Mouse (Mus musculus): ENCODE data around the gene Ubr4.
A peak's percentile ranks its signal among the peaks of the same experiment; 100 is the strongest.

Ubr4 gene

GRCm38 (mm10) chr4:139351931-139352711 lies at the start of gene Ubr4, which contains the start of the genes Mrto4 and Emc1:
Gene Ubr4, plus strand, starts transcription at chr4:139352609.
Gene Mrto4, minus strand, starts transcription at chr4:139352576.
Gene Emc1, plus strand, starts transcription at chr4:139352587.
- DNase-seq, result peak; percentile 69 to 84

- peak; percentile 39 to 59 for DNase-seq
Measured at GRCm38 (mm10) chr4:139305521-139305920, 46.9 kb upstream of the Ubr4 start.

DNA sequence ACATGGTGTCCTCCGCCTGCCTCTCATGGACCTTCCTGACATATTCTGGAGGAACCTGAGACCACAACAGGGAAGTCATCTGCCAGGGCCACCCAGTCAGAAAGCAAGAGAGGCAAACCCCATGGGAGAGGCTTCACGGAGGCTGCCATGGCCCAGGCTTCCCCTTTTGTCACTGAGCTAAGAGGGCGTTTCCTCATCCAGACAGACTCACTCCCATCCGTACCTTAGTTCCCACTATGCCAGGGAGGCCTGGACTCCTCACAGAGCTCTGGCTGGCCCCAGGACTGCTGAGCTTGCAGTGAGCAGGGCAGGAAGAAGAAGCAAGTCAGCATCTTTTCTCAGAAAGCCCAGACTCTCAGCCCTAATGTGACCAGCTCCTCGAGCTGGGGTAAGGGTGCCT lies 44.5 kb upstream of the Ubr4 start:
- DNase-seq, result peak; percentile 47 to 64

GRCm38 (mm10) chr4:139309651-139310050 lies 42.8 kb upstream of the Ubr4 start:
- DNase-seq, result no peak

- peak; percentile 95 to 100 for DNase-seq
Measured at GRCm38 (mm10) chr4:139310171-139310898, 42.1 kb upstream of the Ubr4 start, which contains the start of the genes Pqlc2 and Akr7a5. Gene Pqlc2, minus strand, starts transcription at chr4:139310708. Gene Akr7a5, plus strand, starts transcription at chr4:139310744.

DNA sequence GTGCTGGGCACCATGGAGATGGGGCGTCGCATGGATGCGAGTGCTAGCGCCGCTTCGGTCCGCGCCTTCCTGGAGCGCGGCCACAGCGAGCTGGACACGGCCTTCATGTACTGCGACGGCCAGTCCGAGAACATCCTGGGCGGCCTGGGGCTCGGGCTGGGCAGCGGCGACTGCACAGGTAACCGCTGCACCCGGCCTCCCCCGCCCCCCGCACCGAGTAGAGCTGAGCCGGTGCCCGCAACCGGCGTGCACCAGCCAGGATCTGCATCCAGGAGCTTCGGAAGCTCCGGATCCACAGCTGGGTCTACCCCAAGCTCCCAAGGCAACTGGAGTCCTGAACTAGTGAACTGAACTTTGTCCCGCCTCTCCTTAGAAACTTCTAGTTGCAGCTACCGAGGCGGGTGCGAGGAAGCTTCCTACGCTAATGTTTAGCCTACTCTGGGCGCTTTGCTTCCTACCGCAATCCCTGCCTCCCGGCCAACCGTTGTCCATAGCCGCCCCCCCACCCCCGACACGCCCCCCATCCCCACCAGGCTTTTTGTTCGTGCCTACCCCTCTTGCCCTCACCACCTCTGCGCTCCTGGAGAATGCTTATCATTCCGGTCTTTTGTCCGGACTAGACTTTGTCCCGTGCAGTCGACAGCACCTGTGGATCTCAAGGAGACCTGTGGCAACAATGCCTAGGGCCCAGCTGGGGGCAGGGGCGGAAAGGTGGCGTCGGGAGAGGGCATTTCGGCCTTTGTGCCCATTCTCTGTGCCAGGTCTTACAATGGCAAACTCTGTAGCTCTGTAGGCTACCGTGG lies 41.3 kb upstream of the Ubr4 start:
- no peak for DNase-seq

- no peak for DNase-seq
Measured at GRCm38 (mm10) chr4:139311707-139312106, 40.7 kb upstream of the Ubr4 start.

GRCm38 (mm10) chr4:139312632-139313031 lies 39.8 kb upstream of the Ubr4 start:
- peak in 1 of 2 experiments; percentile 62 for DNase-seq

DNA sequence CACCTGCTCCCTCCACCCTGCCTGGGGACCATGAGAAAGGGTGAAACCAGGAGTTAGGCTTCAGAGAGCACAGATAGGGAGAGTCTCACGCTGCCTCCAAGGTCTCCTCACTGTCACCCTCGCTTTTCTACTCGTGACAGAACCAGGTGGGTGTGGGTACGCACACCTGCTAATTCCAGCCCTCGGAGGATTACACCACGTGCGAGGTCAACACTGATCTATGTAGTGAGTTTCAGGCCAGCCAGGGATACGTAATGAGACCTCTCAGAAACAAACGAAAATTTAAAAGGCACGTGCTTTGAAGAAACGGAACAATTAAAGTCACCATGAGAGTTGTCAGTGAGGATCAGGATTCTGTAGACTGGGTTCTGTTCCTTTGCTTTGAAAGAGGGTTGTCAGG lies 34.0 kb upstream of the Ubr4 start:
- DNase-seq, result no peak

DNA sequence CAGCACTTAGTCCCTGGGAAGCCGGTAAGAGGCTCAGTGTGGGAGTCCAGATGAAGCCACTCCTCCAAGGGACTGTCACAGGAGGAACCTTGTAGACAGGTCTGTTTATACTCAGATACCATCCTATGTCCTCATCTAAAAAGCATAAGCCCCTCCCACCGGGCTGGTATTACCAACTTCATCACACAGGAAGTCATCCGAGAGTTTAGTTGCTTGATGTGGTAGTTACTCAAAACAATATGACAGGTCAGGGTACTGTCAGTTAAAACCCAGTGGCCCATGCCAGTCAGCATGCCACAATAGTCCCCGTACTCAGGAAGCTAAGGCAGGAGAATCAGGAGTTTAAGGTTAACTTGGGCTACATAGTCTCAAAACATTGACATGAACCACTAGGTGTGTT lies 32.7 kb upstream of the Ubr4 start:
- no peak for DNase-seq

GRCm38 (mm10) chr4:139330605-139331004 lies 21.8 kb upstream of the Ubr4 start:
- DNase-seq, result peak; percentile 69 to 79

DNA sequence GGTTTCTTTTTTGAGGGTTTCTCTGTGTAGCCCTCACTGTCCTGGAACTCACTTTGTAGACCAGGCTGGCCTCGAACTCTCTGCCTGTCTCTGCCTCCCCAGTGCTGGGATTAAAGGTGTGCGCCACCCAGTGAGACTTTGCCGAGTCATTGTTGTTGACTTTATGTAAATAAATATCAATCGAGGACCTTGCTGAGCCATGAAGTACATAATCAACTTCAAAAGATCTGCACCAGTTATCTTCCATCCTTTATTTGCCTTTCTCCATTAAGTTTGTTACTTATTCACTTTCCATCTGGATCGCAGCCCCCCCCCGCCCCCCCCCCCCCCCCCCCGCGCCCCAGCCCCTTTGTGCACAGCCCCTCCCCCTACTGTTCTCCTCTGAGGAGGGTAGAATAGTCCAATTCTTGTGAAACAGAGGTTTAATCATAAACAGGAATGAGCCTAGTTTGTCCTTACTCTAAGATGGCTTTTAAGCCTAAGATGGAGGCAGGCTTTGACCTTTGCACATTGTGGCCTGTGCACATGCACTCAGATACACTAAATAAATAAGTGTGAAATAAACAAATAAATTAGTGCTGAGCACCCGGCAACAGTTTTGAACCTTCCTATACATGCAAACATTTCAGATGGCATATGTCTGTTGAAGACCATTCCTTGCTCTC lies 17.6 kb upstream of the Ubr4 start:
- no peak for DNase-seq

GRCm38 (mm10) chr4:139335507-139335906 lies 16.9 kb upstream of the Ubr4 start:
- no peak for DNase-seq

GRCm38 (mm10) chr4:139336822-139337483 lies 15.5 kb upstream of the Ubr4 start:
- peak; percentile 55 to 81 for DNase-seq

GRCm38 (mm10) chr4:139338145-139338544 lies 14.3 kb upstream of the Ubr4 start:
- DNase-seq, result no peak

- no peak for DNase-seq
Measured at GRCm38 (mm10) chr4:139340835-139341234, 11.6 kb upstream of the Ubr4 start.

GRCm38 (mm10) chr4:139341556-139342233 lies 10.7 kb upstream of the Ubr4 start:
- no peak for DNase-seq

DNA sequence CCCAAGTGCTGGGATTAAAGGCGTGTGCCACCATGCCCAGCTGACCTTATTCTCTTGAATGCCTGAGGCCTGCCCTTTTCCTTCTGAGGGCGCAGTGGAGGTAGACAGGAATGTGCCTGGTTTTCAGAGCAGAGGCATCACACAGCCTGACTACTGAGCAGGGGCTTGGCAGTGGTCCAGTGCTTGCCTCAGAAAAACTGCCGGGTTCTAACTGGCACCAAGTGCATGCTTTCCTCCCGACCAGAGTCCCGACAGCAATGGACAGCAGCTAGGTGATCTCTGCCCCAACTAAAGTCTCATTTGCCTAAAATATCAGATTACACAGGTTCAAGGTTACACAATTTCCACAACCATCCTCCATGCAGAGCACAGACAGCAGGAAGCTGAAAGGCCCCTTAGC lies 8.7 kb upstream of the Ubr4 start:
- DNase-seq, result no peak

- DNase-seq, result no peak
Measured at GRCm38 (mm10) chr4:139345416-139346019, 6.9 kb upstream of the Ubr4 start.

- no peak for DNase-seq
Measured at GRCm38 (mm10) chr4:139352832-139353231, 423 bp downstream of the Ubr4 start.

DNA sequence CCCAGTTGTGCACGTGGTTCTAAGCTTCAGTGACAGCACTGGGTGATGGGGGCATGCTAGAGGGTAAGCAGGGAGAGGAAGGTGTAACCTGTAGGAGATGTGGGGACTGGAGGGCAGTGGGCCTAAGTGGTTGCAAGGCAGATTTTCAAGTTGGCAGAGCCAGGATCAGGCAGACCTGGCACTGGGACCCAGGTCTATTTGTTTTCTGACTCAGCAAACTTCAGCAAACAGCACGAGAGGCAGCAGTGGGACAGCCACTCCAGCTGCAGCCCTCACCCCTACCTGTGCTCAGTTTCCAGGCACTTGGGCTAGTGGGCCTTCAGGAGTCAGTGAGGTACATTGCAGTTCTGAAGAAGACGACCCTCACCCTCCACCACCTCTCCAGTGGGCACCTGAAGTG lies 4.8 kb downstream of the Ubr4 start:
- no peak for DNase-seq

All from spleen, adult 18-20 months (tissue).